Mouse (Mus musculus) kidney, adult 9 months (tissue): Measurements from ENCODE around the gene Jund.

Source experiments
- DNase-seq: peaks from one replicate; pipeline ENCODE4 v3.0.0; 2022

Jund gene

DNA sequence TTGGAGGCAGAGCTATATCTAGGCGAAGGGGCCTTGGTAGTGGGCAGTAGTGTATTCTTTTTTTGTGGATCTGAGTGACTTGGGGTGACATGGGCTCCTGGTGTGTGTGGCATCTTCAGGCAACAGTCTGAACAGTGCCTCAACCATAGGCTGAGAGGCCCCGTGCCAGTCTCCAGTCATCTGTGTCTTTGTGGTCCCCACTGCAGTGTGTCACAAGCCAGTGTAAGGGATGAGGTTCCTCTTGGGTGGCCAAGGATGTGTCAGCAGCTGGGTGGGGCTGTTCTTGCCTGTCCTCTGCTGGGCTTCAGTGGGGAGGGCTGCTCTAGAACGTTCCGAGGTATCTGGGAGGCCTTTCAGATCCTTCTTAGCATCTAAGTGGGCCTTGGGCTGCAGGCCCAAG is 32.2 kb downstream of the Jund start:
- DNase-seq = no peak

DNA sequence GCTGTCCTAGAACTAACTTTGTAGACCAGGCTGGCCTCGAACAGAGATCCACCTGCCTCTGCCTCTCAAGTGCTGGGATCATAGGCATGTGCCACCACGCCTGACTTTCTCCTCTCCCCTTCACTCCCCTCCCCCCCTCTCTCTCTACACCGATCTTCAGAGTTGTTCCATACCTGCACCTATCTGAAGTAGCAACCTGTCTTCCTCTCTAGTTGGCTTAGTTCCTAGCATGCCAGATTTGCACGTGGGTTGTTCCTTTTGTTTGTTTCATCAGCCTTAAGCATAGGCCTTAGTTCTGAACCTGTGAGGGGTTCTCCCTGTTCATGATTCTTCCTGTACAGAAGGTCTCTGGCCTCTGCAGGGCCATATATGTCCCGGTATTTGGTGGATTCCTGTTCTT is 39.0 kb downstream of the Jund start:
- no peak for DNase-seq

DNA sequence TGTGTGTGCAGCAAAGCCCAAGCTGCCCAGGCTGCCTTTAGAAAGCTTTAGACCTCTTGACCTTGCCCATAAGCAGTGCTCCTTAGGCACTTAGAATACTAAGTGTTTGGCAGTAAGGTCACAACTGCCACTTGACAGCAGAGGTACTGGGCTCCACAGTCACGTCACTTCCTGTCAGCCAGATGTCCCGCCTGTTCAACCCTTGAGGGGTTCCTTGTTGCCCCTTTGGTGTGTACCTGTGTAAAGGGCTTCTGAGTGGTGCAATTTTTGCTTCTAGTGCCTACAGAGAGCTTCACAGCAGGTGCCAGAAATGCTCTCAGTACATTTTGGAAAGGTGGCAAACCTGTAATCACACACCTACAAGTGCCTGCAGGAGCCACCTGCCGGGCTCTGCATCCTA is 39.5 kb downstream of the Jund start:
- no peak for DNase-seq

DNA sequence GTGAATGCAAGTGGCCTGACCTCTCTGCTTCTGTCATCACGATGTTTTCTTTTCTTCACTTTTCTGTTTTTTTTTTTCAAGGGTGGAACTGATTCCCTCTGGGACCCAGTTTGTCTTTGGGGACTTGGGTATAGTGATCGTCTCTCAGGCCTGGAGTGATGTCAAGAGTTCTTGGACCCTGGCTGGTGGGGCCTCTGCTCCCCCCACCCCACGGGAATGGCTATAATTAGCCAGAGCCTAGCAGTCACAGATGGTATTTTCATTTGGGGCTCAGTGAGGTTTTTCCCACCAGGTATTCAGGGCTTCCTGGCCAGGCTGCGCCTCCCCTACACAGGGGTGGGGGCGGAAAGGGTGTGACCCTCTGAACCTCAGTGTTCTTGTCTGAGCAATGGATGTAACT is 42.9 kb downstream of the Jund start:
- no peak for DNase-seq

DNA sequence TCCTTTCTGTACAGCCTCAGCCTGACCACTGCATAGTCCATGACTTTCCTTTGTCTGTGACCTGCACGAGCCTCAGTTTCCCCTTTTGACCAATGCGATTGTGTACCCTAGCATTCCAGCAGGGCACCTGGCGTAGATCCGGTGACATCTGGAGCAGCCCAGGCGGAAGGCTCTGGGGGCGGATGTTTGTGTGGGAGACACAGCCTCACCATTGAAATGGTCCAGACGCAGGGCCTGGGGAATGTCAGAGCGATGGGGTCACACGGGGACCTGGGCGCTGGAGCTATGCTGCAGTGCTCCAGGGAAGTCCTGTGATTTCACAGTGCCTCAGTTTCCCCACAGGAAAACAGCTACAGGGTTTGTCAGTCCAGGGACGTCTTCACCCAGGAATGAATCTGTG is 43.4 kb downstream of the Jund start:
- DNase-seq = no peak

DNA sequence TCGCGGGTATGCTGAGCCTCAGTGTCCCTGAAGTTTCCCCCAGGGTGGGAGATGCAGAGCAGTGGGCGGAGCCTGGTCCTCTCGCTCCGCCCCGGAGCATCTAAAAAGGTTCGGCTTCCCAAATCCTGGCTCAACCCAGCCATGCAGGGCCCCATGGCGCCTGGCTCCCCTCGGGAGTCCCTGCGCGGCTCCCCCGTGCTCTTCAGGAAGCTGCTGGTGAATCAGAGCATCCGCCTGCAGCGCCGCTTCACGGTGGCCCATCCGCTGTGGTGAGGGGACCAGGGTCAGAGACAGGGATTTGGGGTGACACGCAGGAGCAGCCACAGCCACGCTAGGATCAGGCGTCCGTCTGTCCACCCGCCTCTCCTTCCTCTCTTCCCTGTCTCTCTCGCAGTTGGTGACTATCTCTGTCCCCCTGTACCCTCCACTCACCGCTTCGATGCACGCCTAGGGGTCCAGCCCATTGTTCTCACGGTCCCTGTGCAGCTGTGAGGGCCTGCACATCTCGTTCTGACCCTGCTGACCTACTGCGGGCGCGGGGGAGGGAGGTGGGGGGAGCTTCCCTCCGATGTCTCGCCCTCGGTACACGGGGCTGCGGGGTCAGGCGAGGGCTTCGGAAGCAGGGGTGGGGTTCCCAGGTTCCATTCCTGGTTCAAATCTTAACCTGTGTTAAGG is 44.4 kb downstream of the Jund start:
- no peak for DNase-seq

DNA sequence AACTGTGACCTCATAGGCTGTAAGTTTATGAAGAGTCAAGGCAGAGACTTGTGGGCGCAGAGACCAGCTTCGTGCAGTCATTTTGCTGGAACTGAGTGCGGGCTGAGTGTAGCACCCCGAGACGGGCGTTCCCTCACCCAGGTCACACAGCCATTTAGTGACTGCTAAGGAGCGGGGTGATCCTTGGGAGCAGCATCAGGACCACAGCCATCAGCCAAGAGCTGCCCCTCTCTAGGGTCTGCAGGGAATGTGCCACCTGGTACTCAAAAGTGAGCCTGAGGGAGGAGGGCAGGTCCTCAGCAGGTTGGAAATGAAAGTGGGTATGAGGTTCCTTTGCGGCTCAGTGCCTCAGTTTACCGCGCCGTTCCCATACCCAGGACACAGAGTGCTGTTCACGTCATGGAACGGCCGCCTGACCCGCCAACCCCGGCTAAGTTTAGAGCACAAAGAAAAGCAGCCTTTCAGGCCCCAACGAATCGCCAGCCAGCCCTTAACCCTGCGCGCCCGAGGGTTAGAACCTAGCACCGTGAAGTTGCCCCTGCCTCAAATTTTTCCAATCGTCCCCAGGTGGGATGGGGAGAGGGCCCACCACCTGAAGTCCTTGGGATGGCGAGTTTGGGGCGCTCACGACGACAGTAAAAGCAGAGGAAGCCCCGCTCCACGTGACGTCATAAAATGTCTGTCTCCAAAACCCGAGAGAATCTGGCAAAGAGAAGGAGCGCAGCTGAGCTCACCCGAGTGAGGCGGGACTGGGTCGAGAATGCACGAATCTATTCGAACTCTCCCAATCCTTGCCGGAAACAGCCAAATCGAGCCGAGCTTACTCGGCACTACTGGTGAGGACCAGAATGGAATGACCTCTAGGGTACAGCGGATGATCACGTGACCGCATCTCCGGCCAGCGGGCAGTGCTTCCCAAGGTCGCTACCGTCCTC is 45.2 kb downstream of the Jund start:
- peak; percentile 94 for DNase-seq

DNA sequence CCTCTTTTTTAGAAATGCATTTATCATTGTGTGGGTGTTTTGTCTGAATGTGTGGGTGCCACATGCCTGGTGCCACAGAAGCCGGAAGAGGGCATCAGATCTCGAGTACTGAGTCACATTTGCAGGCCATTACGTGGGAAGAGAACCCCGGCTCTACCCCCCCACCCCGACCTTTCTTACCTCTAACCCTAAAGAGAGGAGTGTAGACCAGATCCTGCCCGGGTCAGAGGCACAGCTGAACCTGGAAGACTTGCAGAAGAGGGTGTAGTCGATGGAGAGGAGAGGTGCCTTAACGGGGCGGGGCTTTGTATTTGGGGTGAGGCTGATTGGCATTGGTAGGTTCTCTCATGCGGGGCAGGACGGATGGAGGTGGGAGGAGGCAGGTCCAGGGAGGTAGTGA is 46.1 kb downstream of the Jund start:
- no peak for DNase-seq

DNA sequence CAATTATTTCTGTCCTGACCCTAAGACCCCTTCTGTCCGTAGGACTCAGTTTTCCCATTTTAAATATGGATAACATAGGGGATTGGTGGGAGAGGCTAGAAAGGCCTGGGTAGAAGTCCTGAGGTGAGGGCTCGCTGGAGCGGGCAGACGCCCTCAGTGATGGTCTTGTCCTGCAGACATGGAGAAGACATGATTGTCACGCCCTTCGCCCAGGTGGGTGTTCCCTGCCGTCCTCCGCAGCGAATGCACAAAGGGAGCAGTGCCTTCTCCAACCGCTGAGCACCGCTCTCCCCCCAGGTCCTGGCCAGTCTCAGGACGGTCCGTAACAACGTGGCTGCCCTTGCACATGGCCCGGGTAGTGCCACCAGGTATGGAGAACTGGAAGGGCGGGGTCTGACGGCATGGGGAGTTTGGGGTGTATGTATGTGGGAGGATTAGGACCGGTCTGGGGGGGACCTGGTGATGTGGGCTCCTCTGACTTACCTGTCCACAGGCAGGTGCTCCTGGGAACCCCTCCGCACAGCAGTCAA is 47.0 kb downstream of the Jund start:
- peak; percentile 12 for DNase-seq

DNA sequence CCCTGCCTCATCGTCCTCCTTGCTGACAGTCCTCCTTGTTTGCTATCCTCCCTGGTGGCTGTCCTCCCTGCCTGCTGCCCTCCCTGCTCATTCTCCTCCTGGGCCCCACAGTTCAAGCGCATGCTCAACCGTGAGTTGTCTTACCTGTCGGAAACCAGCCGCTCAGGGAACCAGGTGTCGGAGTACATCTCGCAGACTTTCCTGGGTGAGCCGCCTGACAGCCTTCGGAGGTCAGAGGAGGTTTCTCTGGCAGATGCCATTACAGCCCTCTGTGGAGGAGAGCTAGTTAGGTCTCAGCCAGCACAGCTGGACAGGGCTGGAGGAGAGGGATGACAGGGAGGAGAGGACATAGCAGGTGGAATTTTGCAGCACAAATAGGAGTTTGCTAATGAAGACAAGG is 47.9 kb downstream of the Jund start:
- DNase-seq = no peak

DNA sequence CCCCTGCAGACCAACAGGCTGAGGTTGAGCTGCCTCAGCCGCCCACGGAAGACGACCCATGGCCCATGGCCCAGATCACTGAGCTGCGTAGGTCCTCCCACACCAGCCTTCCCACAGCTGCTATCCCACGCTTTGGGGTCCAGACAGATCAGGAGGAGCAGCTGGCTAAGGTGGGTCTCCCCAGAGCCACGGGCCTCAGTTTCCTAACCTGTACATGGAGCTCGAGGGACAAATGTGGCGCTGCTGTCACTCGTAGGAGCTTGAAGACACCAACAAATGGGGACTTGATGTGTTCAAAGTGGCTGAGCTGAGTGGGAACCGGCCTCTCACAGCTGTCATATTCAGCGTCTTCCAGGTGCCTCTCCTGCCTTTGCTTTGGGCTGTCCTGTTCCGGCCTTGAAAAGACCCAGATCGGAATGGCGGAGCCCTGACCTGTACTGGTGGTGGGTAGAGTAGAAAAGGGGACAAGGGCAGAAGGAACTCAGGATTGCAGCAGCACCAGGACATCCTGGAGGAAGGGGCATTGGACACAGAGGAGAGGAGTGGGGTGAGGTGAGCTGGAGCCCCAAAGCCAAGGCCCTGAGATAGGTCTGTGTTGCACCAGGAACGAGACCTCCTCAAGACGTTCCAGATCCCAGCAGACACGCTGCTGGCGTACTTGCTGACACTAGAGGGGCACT is 48.6 kb downstream of the Jund start:
- DNase-seq = no peak

DNA sequence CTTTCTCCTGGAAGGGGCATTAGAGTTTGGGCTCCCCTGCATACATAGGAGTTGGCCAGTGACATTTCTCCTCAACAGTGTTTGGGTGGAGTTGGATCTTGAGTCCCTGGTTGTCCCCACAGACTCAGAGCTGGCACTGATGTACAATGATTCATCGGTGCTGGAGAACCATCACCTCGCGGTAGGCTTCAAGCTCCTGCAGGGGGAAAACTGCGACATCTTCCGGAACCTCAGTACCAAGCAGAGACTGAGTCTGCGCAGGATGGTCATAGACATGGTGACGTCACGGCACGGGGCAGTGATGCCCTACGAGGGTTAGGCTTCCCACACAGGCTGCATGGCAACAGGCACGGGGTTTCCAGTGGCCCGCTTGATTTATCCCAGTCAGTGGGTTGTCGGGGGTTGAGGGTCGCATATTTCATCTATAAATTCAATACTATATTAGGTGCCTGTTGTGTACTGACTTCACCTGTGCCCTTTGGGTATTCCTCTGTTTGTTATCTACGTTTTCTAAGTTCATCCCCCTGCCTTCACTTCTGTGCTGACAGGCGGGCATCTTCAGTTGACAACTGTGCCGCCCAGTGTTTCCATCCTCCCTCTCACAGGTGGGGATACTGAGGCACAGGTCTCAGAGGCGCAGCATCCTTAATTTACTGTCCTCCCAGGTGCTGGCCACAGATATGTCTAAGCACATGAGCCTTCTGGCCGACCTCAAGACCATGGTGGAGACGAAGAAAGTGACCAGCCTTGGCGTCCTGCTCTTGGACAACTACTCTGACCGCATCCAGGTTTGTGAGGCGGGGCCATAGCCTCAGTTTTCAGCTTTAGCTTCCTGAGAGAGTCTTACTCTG is 49.7 kb downstream of the Jund start:
- no peak for DNase-seq

DNA sequence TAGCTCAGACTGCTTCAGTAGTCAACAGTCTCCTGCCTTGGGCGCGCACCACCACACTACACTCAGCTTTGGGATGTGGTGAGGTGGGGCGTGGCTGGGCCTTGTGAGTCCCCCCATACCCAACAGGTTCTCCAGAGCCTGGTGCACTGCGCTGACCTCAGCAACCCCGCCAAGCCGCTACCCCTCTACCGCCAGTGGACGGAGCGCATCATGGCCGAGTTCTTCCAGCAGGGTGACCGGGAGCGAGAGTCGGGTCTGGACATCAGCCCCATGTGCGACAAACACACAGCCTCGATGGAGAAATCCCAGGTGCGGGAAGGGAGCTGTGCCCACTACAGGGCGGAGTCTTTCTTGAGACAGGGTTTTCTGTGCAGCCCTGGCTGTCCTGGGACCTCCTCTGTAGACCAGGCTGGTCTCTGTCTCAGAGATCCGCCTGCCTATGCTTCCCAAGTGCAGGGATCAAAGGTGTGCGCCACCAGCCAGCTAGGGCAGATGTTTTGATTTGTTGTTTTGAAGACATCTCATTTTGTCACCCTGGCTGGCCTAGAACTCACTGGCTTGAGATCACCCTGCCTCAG is 50.4 kb downstream of the Jund start:
- no peak for DNase-seq
